Mouse (Mus musculus) MEL (cell line): ENCODE results near the gene Wdr89. TPM values are rescaled to one million over a fixed set of nuclear protein-coding genes. Genes with fewer than 3 reads are reported as not detected.

Experiments
- DNase-seq: peaks from one replicate; pipeline ENCODE4 v3.0.0; 2011; ENCODE audit warnings: low read depth, low spot score
- H3K27ac ChIP-seq: 2 replicates; pipeline ENCODE4 v1.5.1; 2012; ENCODE audit warnings: low read depth, mild to moderate bottlenecking, control low read depth, low read length, moderate library complexity; ENCODE audit not compliant: control insufficient read depth
- H3K27me3 ChIP-seq, 2 experiments: fragments of 150-350 bp in 1 of 2; sonication (generic) in 1 of 2; 2 replicates each; pipeline ENCODE4 v1.6.1; 2012; ENCODE audit warnings: low read length in 2 of 2, mild to moderate bottlenecking in 2 of 2, improper control_type of control experiment in 1 of 2, moderate library complexity in 1 of 2; ENCODE audit not compliant: insufficient read depth in 2 of 2, control insufficient read depth in 1 of 2
- H3K36me3 ChIP-seq, 2 experiments: 2 replicates each; pipeline ENCODE4 v1.6.1; 2012 to 2014; ENCODE audit warnings: low read length in 2 of 2, improper control_type of control experiment in 1 of 2, inconsistent platforms in 1 of 2, mild to moderate bottlenecking in 1 of 2; ENCODE audit not compliant: insufficient read depth in 2 of 2, control insufficient read depth in 1 of 2
- H3K4me1 ChIP-seq, 2 experiments: fragments of 150-350 bp in 1 of 2; sonication (generic) in 1 of 2; 2 replicates each; pipeline ENCODE4 v1.6.1; 2012; ENCODE audit warnings: low read length in 2 of 2, improper control_type of control experiment in 1 of 2, mild to moderate bottlenecking in 1 of 2; ENCODE audit not compliant: insufficient read depth in 2 of 2, control insufficient read depth in 1 of 2
- H3K4me3 ChIP-seq, 2 experiments: fragments of 150-350 bp in 1 of 2; sonication (generic) in 1 of 2; 2 replicates each; pipeline ENCODE4 v1.5.1; 2012; ENCODE audit warnings: low read depth in 2 of 2, low read length in 2 of 2, mild to moderate bottlenecking in 2 of 2, moderate library complexity in 2 of 2, control low read depth in 1 of 2, improper control_type of control experiment in 1 of 2; ENCODE audit not compliant: control insufficient read depth in 1 of 2, insufficient read depth in 1 of 2
- H3K79me2 ChIP-seq: 2 replicates; pipeline ENCODE4 v1.6.1; 2012; ENCODE audit warnings: mild to moderate bottlenecking, low read length, moderate library complexity; ENCODE audit not compliant: control insufficient read depth, poor library complexity, insufficient read depth
- H3K9ac ChIP-seq: 2 replicates; pipeline ENCODE4 v1.6.1; 2012; ENCODE audit warnings: low read depth, mild to moderate bottlenecking, control low read depth, low read length, moderate library complexity; ENCODE audit not compliant: control insufficient read depth, poor library complexity, severe bottlenecking
- H3K9me3 ChIP-seq: fragments of 150-350 bp; sonication (generic); replicated peaks from 2 replicates; pipeline ENCODE4 v1.6.1; 2012; ENCODE audit warnings: mild to moderate bottlenecking, low read length, improper control_type of control experiment, moderate library complexity; ENCODE audit not compliant: insufficient read depth
- BHLHE40 ChIP-seq: IDR thresholded peaks from 2 replicates; pipeline ENCODE4 v1.6.1; 2012; ENCODE audit warnings: low read depth, mild to moderate bottlenecking, inconsistent platforms, low read length, improper control_type of control experiment, borderline replicate concordance
- CHD1 ChIP-seq: IDR thresholded peaks from 2 replicates; pipeline ENCODE4 v1.6.1; 2012; ENCODE audit warnings: low read depth, mild to moderate bottlenecking, inconsistent platforms, low read length, improper control_type of control experiment
- CHD2 ChIP-seq: IDR thresholded peaks from 2 replicates; pipeline ENCODE4 v1.6.1; 2011; ENCODE audit warnings: low read length, improper control_type of control experiment
- CTCF ChIP-seq, 3 experiments: IDR thresholded peaks in 2 of 3; conservative IDR thresholded peaks in 1 of 3; 2 replicates each; pipeline ENCODE4 v1.5.1; 2011 to 2012; ENCODE audit warnings: low read length in 3 of 3, low read depth in 2 of 3, mild to moderate bottlenecking in 2 of 3, improper control_type of control experiment in 1 of 3, inconsistent platforms in 1 of 3, mixed read lengths in 1 of 3, moderate library complexity in 1 of 3; ENCODE audit not compliant: control insufficient read depth in 1 of 3, insufficient read depth in 1 of 3, poor library complexity in 1 of 3, severe bottlenecking in 1 of 3
- E2F4 ChIP-seq: IDR thresholded peaks from 2 replicates; pipeline ENCODE4 v1.6.1; 2011; ENCODE audit warnings: low read depth, low read length, improper control_type of control experiment, borderline replicate concordance
- ETS1 ChIP-seq: IDR thresholded peaks from 2 replicates; pipeline ENCODE4 v1.6.1; 2012; ENCODE audit warnings: low read depth, mild to moderate bottlenecking, inconsistent platforms, low read length, improper control_type of control experiment, moderate library complexity
- GABPA ChIP-seq: IDR thresholded peaks from 2 replicates; pipeline ENCODE4 v1.6.1; 2012; ENCODE audit warnings: low read depth, mild to moderate bottlenecking, inconsistent platforms, low read length, improper control_type of control experiment, moderate library complexity
- HCFC1 ChIP-seq: IDR thresholded peaks from 2 replicates; pipeline ENCODE4 v1.6.1; 2012; ENCODE audit warnings: low read depth, mild to moderate bottlenecking, inconsistent platforms, low read length, improper control_type of control experiment, moderate library complexity
- JUND ChIP-seq: IDR thresholded peaks from 2 replicates; pipeline ENCODE4 v1.6.1; 2011; ENCODE audit warnings: low read depth, mild to moderate bottlenecking, improper control_type of control experiment, low read length
- KAT2A ChIP-seq: conservative IDR thresholded peaks from 2 replicates; pipeline ENCODE4 v1.6.1; 2012; ENCODE audit warnings: low read depth, low read length, improper control_type of control experiment, inconsistent platforms
- MAX ChIP-seq: IDR thresholded peaks from 2 replicates; pipeline ENCODE4 v1.6.1; 2011; ENCODE audit warnings: low read length, improper control_type of control experiment
- MAZ ChIP-seq: IDR thresholded peaks from 2 replicates; pipeline ENCODE4 v1.6.1; 2012; ENCODE audit warnings: low read depth, mild to moderate bottlenecking, inconsistent platforms, low read length, improper control_type of control experiment
- MEF2A ChIP-seq: IDR thresholded peaks from 2 replicates; pipeline ENCODE4 v1.6.1; 2014; ENCODE audit warnings: low read depth, mild to moderate bottlenecking, inconsistent platforms, low read length, improper control_type of control experiment; ENCODE audit not compliant: poor library complexity, insufficient replicate concordance, severe bottlenecking; ENCODE audit errors: extremely low read depth
- MYB ChIP-seq: IDR thresholded peaks from 2 replicates; pipeline ENCODE4 v1.6.1; 2011; ENCODE audit warnings: mild to moderate bottlenecking, low read depth, low read length, improper control_type of control experiment
- MYC ChIP-seq: IDR thresholded peaks from 2 replicates; pipeline ENCODE4 v1.6.1; 2011; ENCODE audit warnings: low read depth, mild to moderate bottlenecking, low read length, improper control_type of control experiment, moderate library complexity
- NELFE ChIP-seq: IDR thresholded peaks from 2 replicates; pipeline ENCODE4 v1.6.1; 2011; ENCODE audit warnings: low read depth, low read length, improper control_type of control experiment
- POLR2AphosphoS2 ChIP-seq: IDR thresholded peaks from 2 replicates; pipeline ENCODE4 v1.6.1; 2011; ENCODE audit warnings: low read length, improper control_type of control experiment
- POLR2AphosphoS5 ChIP-seq: IDR thresholded peaks from 2 replicates; pipeline ENCODE4 v1.6.1; 2012; ENCODE audit warnings: low read depth, borderline replicate concordance, mild to moderate bottlenecking, inconsistent platforms, low read length, moderate library complexity, mixed read lengths
- RAD21 ChIP-seq: IDR thresholded peaks from 2 replicates; pipeline ENCODE4 v1.6.1; 2011; ENCODE audit warnings: mild to moderate bottlenecking, low read depth, low read length, improper control_type of control experiment
- SIN3A ChIP-seq: IDR thresholded peaks from 2 replicates; pipeline ENCODE4 v1.6.1; 2012; ENCODE audit warnings: low read length, improper control_type of control experiment, inconsistent platforms
- SMC3 ChIP-seq: IDR thresholded peaks from 2 replicates; pipeline ENCODE4 v1.6.1; 2011; ENCODE audit warnings: low read depth, low read length, improper control_type of control experiment
- TBP ChIP-seq: IDR thresholded peaks from 2 replicates; pipeline ENCODE4 v1.8.0; 2011; ENCODE audit warnings: low read depth, low read length, improper control_type of control experiment
- TCF12 ChIP-seq: IDR thresholded peaks from 2 replicates; pipeline ENCODE4 v1.6.1; 2014; ENCODE audit warnings: low read depth, mild to moderate bottlenecking, inconsistent platforms, low read length, improper control_type of control experiment, moderate library complexity
- UBTF ChIP-seq: IDR thresholded peaks from 2 replicates; pipeline ENCODE4 v1.6.1; 2012; ENCODE audit warnings: low read depth, mild to moderate bottlenecking, inconsistent platforms, low read length, improper control_type of control experiment, moderate library complexity, borderline replicate concordance; ENCODE audit not compliant: insufficient read depth
- USF2 ChIP-seq, 2 experiments: IDR thresholded peaks; 2 replicates each; pipeline ENCODE4 v1.6.1; 2011 to 2012; ENCODE audit warnings: improper control_type of control experiment in 2 of 2, low read length in 2 of 2, borderline replicate concordance in 1 of 2, inconsistent platforms in 1 of 2, low read depth in 1 of 2, mild to moderate bottlenecking in 1 of 2; ENCODE audit not compliant: insufficient read depth in 1 of 2
- ZC3H11A ChIP-seq: IDR thresholded peaks from 2 replicates; pipeline ENCODE4 v1.6.1; 2012; ENCODE audit warnings: low read depth, mild to moderate bottlenecking, inconsistent platforms, low read length, improper control_type of control experiment
- ZKSCAN1 ChIP-seq: IDR thresholded peaks from 2 replicates; pipeline ENCODE4 v1.6.1; 2012; ENCODE audit warnings: low read depth, mild to moderate bottlenecking, inconsistent platforms, low read length, improper control_type of control experiment, moderate library complexity
- ZMIZ1 ChIP-seq: IDR thresholded peaks from 2 replicates; pipeline ENCODE4 v1.6.1; 2012; ENCODE audit warnings: low read depth, mild to moderate bottlenecking, inconsistent platforms, low read length, improper control_type of control experiment, moderate library complexity
- ZNF384 ChIP-seq: IDR thresholded peaks from 2 replicates; pipeline ENCODE4 v1.6.1; 2012; ENCODE audit warnings: low read depth, mild to moderate bottlenecking, inconsistent platforms, low read length, improper control_type of control experiment
- polyA plus RNA-seq, 2 experiments: library from polyadenylated mRNA; stranded (reverse) in 1 of 2; unstranded in 1 of 2; fragments of >175 nt in 1 of 2; fragments of >200 nt in 1 of 2; gene quantifications; 2 replicates each; pipeline versions ENCODE4 v1.2.1 to v1.2.4; 2012; ENCODE audit warnings: low replicate concordance in 2 of 2, low read depth in 1 of 2; ENCODE audit not compliant: insufficient read length in 2 of 2, insufficient read depth in 1 of 2, missing spikeins in 1 of 2
- total RNA-seq: library from RNA; depleted of rRNA; stranded (reverse); fragments of 300-350 nt; gene quantifications from 2 replicates; pipeline ENCODE4 v1.2.3, GENCODE M21; 2012

Wdr89 gene
- total and polyA plus RNA-seq, 3 experiments, result 10.2 to 57.8 (median 31.2) TPM

- no peak overlapping the region for H3K27ac ChIP-seq
- H3K9ac ChIP-seq, result no peak overlapping the region
- TF ChIP-seq KAT2A (no peak), RAD21 (no peak), POLR2AphosphoS5 (no peak), ZKSCAN1 (no peak), USF2 (IDR thresholded peaks at IDR 0.05; ENCODE audit: borderline replicate concordance in 1 of 2, insufficient read depth in 1 of 2, low read depth in 1 of 2, low read length in 2 of 2) (no peak), ETS1 (no peak), ZNF384 (no peak), TCF12 (no peak), JUND (no peak), TBP (no peak), MAX (no peak), CHD1 (no peak)
- no peak for DNase-seq
- no peaks in the 10 kb centered on the region for H3K36me3 ChIP-seq
- H3K27me3 ChIP-seq, result no peaks in the 10 kb centered on the region; a peak in 1 of 4 replicates
- H3K4me1 ChIP-seq, result no peaks in the 10 kb centered on the region
- no peaks in the 10 kb centered on the region for H3K9me3 ChIP-seq
- no peaks in the 10 kb centered on the region for H3K79me2 ChIP-seq
- H3K4me3 ChIP-seq, result no peak overlapping the region
These were observed 53.1 kb downstream of the Wdr89 start for GRCm38 (mm10) chr12:75616158-75616791.

- H3K27ac ChIP-seq, result no peak overlapping the region
- TF ChIP-seq USF2 (IDR thresholded peaks at IDR 0.05; ENCODE audit: borderline replicate concordance in 1 of 2, insufficient read depth in 1 of 2, low read depth in 1 of 2, low read length in 2 of 2), result no peak
- no peak for TF ChIP-seq ZNF384
- no peak for TF ChIP-seq MAZ
- TF ChIP-seq NELFE, result no peak
- no peak for TF ChIP-seq CTCF (IDR thresholded peaks at IDR 0.05 in 2 of 3, conservative IDR thresholded peaks at IDR 0.05 in 1 of 3; ENCODE audit: control insufficient read depth in 1 of 3, insufficient read depth in 1 of 3, low read depth in 2 of 3, low read length in 3 of 3, poor library complexity in 1 of 3, severe bottlenecking in 1 of 3)
- TF ChIP-seq MYC, result no peak
- TF ChIP-seq GABPA, result no peak
- no peak for TF ChIP-seq MEF2A
- no peak for TF ChIP-seq E2F4
- no peak for TF ChIP-seq ZMIZ1
- no peak for TF ChIP-seq BHLHE40
- no peak for TF ChIP-seq UBTF
- TF ChIP-seq SIN3A, result no peak
- no peak for TF ChIP-seq CHD2
- no peak for TF ChIP-seq MYB
- no peak for TF ChIP-seq SMC3
- no peak for TF ChIP-seq POLR2AphosphoS2
- TF ChIP-seq POLR2AphosphoS5, result no peak
- no peak for TF ChIP-seq HCFC1
- TF ChIP-seq ZC3H11A, result no peak
- no peaks in the 10 kb centered on the region for H3K36me3 ChIP-seq
- no peaks in the 10 kb centered on the region; a peak in 1 of 4 replicates for H3K27me3 ChIP-seq
- no peaks in the 10 kb centered on the region for H3K4me1 ChIP-seq
- no peak overlapping the region for H3K9ac ChIP-seq
- no peaks in the 10 kb centered on the region for H3K79me2 ChIP-seq
- H3K4me3 ChIP-seq, result no peak overlapping the region
- DNase-seq, result no peak
- H3K9me3 ChIP-seq, result no peaks in the 10 kb centered on the region
These were observed 53.8 kb downstream of the Wdr89 start for GRCm38 (mm10) chr12:75615556-75615955.
